Mouse (Mus musculus) neural tube, embryonic 12.5 days (tissue): ENCODE data around the gene Gm21586. TPM values are rescaled to one million over a fixed set of nuclear protein-coding genes. Genes with fewer than 3 reads are reported as not detected.
"Not testable (repeated sequence)": the region's sequence is repeated elsewhere in the genome, so short reads cannot be mapped to it uniquely, and the experiment has no call there.

Experiments
- ATAC-seq: fragments of 200-750 bp; cut with Nextera tagmentation; 2 replicates; pipeline ENCODE4 v1.8.0; 2017; ENCODE audit warnings: low read depth, mild to moderate bottlenecking, moderate TSS enrichment, moderate library complexity; ENCODE audit not compliant: low FRiP score
- H3K27ac ChIP-seq: fragments of 300-500 bp; sonication (generic); 2 replicates; pipeline ENCODE4 v1.5.1; 2016
- H3K27me3 ChIP-seq: fragments of 300-500 bp; sonication (generic); replicated peaks from 2 replicates; pipeline ENCODE4 v1.6.1; 2016; ENCODE audit warnings: mild to moderate bottlenecking
- H3K36me3 ChIP-seq: fragments of 300-500 bp; sonication (generic); 2 replicates; pipeline ENCODE4 v1.6.1; 2016; ENCODE audit warnings: mild to moderate bottlenecking
- H3K4me1 ChIP-seq: fragments of 300-500 bp; sonication (generic); 2 replicates; pipeline ENCODE4 v1.6.1; 2016
- H3K4me2 ChIP-seq: fragments of 300-500 bp; sonication (generic); replicated peaks from 2 replicates; pipeline ENCODE4 v1.6.1; 2016; ENCODE audit warnings: mild to moderate bottlenecking
- H3K4me3 ChIP-seq: fragments of 300-500 bp; sonication (generic); 2 replicates; pipeline ENCODE4 v1.5.1; 2016
- H3K9ac ChIP-seq: fragments of 300-500 bp; sonication (generic); 2 replicates; pipeline ENCODE4 v1.6.1; 2016; ENCODE audit warnings: mild to moderate bottlenecking
- H3K9me3 ChIP-seq: fragments of 300-500 bp; sonication (generic); 2 replicates; pipeline ENCODE4 v1.6.1; 2016; ENCODE audit warnings: mild to moderate bottlenecking
- WGBS: fragments of 180-500 bp; shearing (Covaris S2); methylation state at CpG from one replicate; pipeline ENCODE4 v1.1.7; 2016; 5-methylcytosine and 5-hydroxymethylcytosine counted together
- polyA plus RNA-seq: library from polyadenylated mRNA; unstranded; fragments of >200 nt; fragmentation: Nextera tagmentation; extraction: Ambion mirVana; gene quantifications from 2 replicates; pipeline ENCODE4 v1.2.1, GENCODE M21; 2016

Gene Gm21586
- not detected in 2 replicates for polyA plus RNA-seq

GRCm38 (mm10) chr4:42439078-42439477 is at the start of gene Gm21586:
Gene Gm21586, plus strand, starts transcription at chr4:42439378.
- H3K9ac ChIP-seq, H3K4me1 ChIP-seq, H3K4me2 ChIP-seq, H3K27me3 ChIP-seq, H3K4me3 ChIP-seq, ATAC-seq, H3K9me3 ChIP-seq, H3K36me3 ChIP-seq, H3K27ac ChIP-seq: not testable (repeated sequence)
- no CpG with 5 or more reads among the region's 18 CpGs for WGBS

DNA sequence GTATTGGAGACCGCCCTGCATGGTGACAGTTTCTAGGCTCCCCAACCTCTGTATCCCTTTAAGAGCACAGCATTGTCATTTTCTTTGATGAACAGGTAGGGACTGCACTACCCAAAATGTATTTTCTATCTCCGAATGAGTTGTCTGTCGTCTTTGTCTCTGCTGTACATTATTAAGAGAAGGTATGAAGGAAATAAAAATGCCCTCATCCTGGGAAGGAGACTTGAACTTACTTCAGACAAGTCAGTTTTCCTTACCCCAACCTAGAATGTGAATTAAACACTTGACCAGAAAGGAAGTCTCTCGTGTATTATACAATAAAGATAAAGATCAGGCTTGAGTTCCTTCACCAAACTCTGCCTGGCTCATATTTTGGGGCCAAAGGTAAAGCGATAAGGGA is 27.3 kb downstream of the Gm21586 start, which contains the start of gene Gm2163:
Gene Gm2163 (plus strand): TSS at position 301 of the 400 bp plus-strand sequence.
- H3K36me3 ChIP-seq, H3K27me3 ChIP-seq, H3K27ac ChIP-seq, H3K9me3 ChIP-seq, H3K4me3 ChIP-seq, ATAC-seq, H3K9ac ChIP-seq, H3K4me1 ChIP-seq, H3K4me2 ChIP-seq: not testable (repeated sequence)
- no CpG with 5 or more reads among the region's 5 CpGs for WGBS

Other genes starting within 250 kb of the Gm21586 start
- not detected in 2 replicates for gene Gm10600, start 198.7 kb upstream of the Gm21586 start, polyA plus RNA-seq
- not detected in 2 replicates for gene Ccl21b, start 183.6 kb upstream of the Gm21586 start, polyA plus RNA-seq
- gene Gm21953, start 145.1 kb upstream of the Gm21586 start, polyA plus RNA-seq, result not detected in 2 replicates
- 0.20 TPM in 1 of 2 replicates, not detected in the other for gene Fam205a3, start 121.0 kb upstream of the Gm21586 start, polyA plus RNA-seq
- not detected in 2 replicates for gene Gm2163, start 27.4 kb downstream of the Gm21586 start, polyA plus RNA-seq
- 0.20 TPM in 1 of 2 replicates, not detected in the other for gene Fam205a2, start 88.8 kb downstream of the Gm21586 start, polyA plus RNA-seq
- gene Gm10591, start 172.8 kb downstream of the Gm21586 start, polyA plus RNA-seq, result not detected in 2 replicates
- not detected in 2 replicates for gene Gm2564, start 190.3 kb downstream of the Gm21586 start, polyA plus RNA-seq
- gene Ccl27b, start 215.9 kb downstream of the Gm21586 start, polyA plus RNA-seq, result not detected in 2 replicates
- gene Il11ra2, start 222.5 kb downstream of the Gm21586 start, polyA plus RNA-seq, result not detected in 2 replicates